Mouse (Mus musculus): ENCODE results near the gene Taz.

- no peak for TF ChIP-seq E2F4 (IDR thresholded peaks at IDR 0.05; ENCODE audit: borderline replicate concordance, low read depth, low read length)
- no peak for TF ChIP-seq ZNF384 (IDR thresholded peaks at IDR 0.05; ENCODE audit: low read depth, low read length)
Measured at GRCm38 (mm10) chrX:74254153-74254887, 27.4 kb upstream of the Taz start, which contains the start of gene Emd.
